Mouse (Mus musculus) yolk sac, embryonic 10.5 days (tissue): ENCODE results near the gene Slc25a13.

ENCODE experiments used
- DNase-seq: peaks from one replicate; pipeline ENCODE4 v3.0.0-alpha.2; 2017; ENCODE audit warnings: low spot score

Gene Slc25a13

GRCm38 (mm10) chr6:6112767-6113528, 104.0 kb downstream of the Slc25a13 start:
- DNase-seq = no peak

DNA sequence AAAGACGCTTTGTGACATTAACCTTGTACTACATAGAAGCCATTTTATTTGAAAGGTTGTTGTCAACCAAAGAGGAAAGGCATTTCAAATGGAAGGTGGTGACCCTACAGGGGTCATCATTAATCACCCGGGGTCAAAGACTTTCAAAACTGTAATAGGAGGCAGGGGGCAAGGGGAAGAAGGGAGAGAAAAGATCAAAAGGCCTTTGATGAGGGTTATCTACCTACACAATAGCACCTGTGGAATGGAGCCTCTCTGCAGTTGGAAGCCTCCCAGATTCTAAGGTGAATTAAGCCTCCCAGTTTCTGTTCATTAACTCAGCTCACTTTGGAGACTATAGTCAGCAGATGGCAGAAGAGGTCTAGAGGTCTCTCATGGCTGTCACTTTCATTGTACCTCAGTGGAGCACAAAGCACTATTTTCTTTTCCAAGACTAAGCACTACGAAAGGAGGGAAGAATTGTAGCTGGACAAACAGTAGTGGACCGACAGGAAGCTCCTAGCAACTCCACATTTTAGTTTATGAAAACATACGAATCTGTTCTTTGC, 109.5 kb downstream of the Slc25a13 start:
- DNase-seq = no peak

GRCm38 (mm10) chr6:6105586-6105985, 111.4 kb downstream of the Slc25a13 start:
- no peak for DNase-seq

GRCm38 (mm10) chr6:6103469-6103868, 113.5 kb downstream of the Slc25a13 start:
- DNase-seq = no peak

DNA sequence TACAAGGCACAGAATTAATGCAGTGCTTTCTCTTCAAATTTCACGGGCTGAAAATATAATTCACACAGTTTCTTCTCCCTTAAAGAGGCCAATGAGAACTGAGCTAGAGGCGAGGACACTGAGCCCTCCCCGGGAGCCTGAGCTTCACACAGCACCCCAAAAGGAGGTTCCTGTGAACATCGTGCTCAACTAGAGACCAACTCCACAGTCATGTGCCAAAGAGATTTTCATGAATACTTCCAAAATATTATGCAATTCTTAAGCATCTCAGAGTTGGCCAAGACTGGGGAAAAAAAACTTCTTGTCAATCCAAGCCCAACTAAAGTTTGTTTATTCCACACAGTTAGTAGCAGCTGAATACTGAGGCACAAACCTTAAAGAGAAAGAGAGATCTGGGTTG, 115.4 kb downstream of the Slc25a13 start:
- no peak for DNase-seq

DNA sequence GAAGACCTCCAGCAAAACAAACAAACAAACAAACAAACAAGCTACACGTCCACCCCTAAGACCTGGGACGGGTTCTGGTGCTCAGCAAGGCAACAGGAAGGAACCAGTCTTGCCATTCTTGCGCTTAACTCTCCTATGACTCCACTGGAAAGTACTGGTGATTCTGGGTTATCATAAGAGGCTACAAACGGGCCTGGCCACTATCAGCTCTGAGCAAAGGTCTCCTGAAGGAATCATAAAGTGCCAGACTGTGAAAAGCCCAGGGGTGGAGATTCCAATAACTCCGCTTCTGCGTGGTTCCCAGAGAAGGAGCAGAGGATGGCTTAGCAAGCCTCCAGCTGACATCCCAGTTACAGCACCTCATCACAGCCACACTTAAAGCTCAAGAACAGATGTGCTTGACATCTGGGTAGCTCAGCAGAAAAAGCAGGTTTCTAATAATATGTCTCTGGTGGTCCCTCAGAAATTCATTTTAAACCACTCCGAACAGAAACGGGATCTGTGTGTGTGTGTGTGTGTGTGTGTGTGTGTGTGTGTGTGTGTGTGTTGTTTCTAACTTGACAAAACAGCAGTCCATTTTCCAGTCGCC, 116.0 kb downstream of the Slc25a13 start:
- DNase-seq = no peak

- DNase-seq = no peak
These were observed 123.0 kb downstream of the Slc25a13 start for GRCm38 (mm10) chr6:6093978-6094377.

- no peak for DNase-seq
These were observed 123.5 kb downstream of the Slc25a13 start for GRCm38 (mm10) chr6:6093522-6093921.

DNA sequence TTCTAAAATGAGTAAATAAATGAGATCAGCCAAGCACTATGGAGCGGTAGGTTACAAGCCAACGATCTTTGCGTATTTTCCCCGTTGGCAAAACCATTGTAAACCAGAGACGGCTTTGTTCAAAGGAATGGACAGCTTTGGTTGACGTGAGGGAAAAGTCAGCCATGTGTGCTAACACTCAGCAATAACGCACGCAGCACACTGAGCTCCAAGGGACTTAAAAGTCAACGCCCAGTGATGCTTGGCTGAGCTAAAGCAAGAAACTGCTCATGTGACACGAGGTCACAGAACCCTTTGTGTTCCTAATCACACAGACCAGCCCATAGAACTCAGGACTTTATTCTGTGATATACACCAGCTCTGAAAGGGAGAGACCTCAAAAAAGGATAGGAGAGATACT, 124.5 kb downstream of the Slc25a13 start:
- no peak for DNase-seq

DNA sequence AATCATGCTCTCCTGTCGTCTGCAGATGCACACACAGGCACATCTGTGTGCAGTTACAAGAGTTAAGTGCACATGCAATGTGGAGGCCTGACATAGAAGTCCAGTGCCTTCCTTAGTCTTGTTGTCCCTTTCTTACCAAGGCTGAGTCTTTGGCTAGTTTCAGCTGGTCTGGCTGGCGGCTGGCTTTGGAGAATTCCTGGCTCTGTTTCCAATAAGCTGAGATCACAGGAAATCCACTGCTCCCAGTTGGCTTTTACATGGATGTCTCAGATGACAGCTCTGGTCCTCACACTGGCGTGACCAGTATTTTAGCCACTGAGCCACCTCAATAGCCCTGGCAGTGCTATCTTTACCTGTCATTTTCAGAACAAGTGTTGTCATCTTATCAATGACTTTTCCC, 126.0 kb downstream of the Slc25a13 start:
- DNase-seq = no peak

- no peak for DNase-seq
These were observed 128.8 kb downstream of the Slc25a13 start for GRCm38 (mm10) chr6:6088151-6088550.

GRCm38 (mm10) chr6:6080484-6080883, 136.5 kb downstream of the Slc25a13 start:
- DNase-seq = no peak

GRCm38 (mm10) chr6:6077234-6077633, 139.7 kb downstream of the Slc25a13 start:
- DNase-seq = no peak

- no peak for DNase-seq
These were observed 141.0 kb downstream of the Slc25a13 start for GRCm38 (mm10) chr6:6075940-6076447.

DNA sequence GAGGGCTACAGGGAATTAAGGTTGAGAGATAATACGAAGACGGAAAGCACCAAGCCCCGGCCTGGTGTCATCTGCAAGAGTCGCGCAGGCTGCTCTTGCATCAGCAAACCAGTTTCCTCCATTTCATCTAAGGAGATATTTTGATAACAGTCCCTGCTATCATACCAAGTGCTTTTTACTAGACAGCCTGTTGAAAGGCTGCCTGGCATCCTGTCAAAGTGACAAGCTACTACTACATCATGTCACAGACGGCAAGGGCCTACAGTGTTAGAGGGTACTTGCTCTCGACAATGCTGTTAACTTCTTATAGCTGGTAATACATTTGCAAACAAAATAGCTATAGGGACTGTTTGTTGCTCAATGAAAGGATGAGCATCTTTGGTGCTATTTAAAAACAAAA, 145.9 kb downstream of the Slc25a13 start:
- DNase-seq = no peak

GRCm38 (mm10) chr6:6070015-6070414, 147.0 kb downstream of the Slc25a13 start:
- no peak for DNase-seq

DNA sequence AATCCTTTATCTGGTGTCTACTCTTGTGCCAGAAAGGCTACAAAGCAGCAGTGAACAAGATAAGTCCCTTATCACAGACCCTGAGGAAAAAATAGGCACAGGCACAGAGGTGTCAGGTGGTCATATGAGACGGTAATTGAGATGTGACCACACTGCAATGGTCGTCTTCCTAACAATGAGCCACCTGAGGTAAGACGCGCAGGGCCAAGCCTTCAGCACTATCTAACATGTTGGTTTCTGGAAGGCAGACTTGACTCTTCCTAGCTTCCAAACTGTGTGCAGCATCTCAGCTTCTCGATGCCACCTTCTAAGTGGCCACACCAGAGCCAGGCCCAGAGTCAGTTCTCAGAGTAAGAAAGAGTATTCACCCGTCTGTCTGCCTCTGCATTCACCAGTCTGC, 149.8 kb downstream of the Slc25a13 start:
- DNase-seq = no peak

GRCm38 (mm10) chr6:6058548-6058947, 158.4 kb downstream of the Slc25a13 start:
- DNase-seq = no peak

GRCm38 (mm10) chr6:6053946-6054345, 163.0 kb downstream of the Slc25a13 start:
- no peak for DNase-seq

DNA sequence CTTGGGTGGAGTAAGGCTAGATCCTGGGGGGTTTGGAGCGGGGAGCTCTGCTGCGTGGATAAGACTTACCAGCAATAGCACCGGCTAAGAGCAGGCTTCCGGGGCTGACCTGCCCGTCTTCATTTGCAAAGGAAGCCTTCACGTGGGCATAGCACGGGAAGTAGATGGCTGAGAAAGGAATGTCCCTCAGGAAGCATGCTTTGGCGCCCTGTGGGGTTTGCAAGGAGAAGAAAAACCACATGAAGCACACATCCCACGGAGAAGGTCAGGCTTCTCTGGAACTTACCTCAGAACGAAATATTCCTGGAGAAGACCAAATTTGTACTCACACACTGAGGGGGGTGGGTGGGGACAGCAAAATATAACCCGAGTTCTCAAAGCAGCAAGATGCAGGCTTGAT, 164.3 kb downstream of the Slc25a13 start:
- no peak for DNase-seq

GRCm38 (mm10) chr6:6046729-6047424, 170.1 kb downstream of the Slc25a13 start:
- no peak for DNase-seq

DNA sequence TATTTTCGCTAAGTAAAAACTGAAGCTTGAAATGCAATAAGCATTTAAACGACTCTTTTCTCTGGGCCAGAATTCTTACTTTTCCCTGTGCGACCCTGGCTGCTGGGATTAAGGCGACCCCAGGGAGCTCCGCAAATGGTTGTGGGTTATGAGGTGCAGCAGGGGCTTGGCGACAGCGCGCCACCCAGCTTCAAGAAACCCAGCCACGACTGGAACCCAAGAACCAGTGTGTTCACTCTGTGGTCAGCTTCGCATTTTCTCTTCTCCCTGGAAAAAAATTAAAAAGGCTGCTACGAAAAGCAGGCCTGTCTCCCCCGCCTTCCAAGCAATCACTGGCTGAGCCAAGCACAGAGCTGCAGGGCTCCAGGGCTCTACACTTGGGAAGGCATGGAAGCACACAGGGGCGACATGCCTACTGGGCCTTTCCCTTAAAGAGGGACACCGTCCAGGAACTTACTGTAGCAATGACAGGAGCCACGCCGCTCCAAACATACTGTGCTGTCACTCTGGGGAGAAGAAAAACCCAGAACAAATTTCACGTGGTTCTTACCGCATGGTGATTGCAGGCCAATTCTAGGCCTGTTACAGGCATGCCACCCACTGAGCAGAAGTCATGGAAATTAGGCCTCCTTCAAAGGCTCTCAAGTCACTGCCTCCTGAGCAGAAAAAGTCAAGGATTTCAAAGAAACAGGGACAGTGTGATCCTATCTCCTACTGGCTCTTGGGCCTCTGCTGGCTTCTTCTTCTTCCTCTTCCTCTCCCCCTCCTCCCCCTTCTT, 178.0 kb downstream of the Slc25a13 start:
- DNase-seq = no peak
